Mouse (Mus musculus) liver, embryonic 16.5 days (tissue): Measurements from ENCODE around the gene Homer2. TPM values are rescaled to one million over a fixed set of nuclear protein-coding genes. Genes with fewer than 3 reads are reported as not detected.

Source experiments
- ATAC-seq: fragments of 200-750 bp; cut with Nextera tagmentation; 2 replicates; pipeline ENCODE4 v1.8.0; 2017; ENCODE audit warnings: low read depth, mild to moderate bottlenecking, moderate number of reproducible peaks, moderate library complexity
- H3K27ac ChIP-seq: fragments of 300-500 bp; sonication (generic); 2 replicates; pipeline ENCODE4 v1.5.1; 2014; ENCODE audit warnings: mild to moderate bottlenecking, low read length
- H3K27me3 ChIP-seq: fragments of 300-500 bp; sonication (generic); 2 replicates; pipeline ENCODE4 v1.6.1; 2014; ENCODE audit warnings: low read depth, low read length, mixed read lengths; ENCODE audit not compliant: control insufficient read depth, insufficient read depth
- H3K36me3 ChIP-seq: fragments of 300-500 bp; sonication (generic); 2 replicates; pipeline ENCODE4 v1.6.1; 2014; ENCODE audit warnings: mild to moderate bottlenecking; ENCODE audit not compliant: control insufficient read depth, insufficient read depth
- H3K4me1 ChIP-seq: fragments of 300-500 bp; sonication (generic); 2 replicates; pipeline ENCODE4 v1.6.1; 2014; ENCODE audit warnings: low read depth, low read length, mixed read lengths; ENCODE audit not compliant: control insufficient read depth
- H3K4me2 ChIP-seq: fragments of 300-500 bp; sonication (generic); 2 replicates; pipeline ENCODE4 v1.6.1; 2014; ENCODE audit warnings: low read depth, low read length, mixed read lengths
- H3K4me3 ChIP-seq: fragments of 300-500 bp; sonication (generic); 2 replicates; pipeline ENCODE4 v1.5.1; 2014; ENCODE audit warnings: low read depth, mild to moderate bottlenecking, low read length
- H3K9ac ChIP-seq: fragments of 300-500 bp; sonication (generic); 2 replicates; pipeline ENCODE4 v1.6.1; 2014; ENCODE audit warnings: low read depth, low read length
- H3K9me3 ChIP-seq: fragments of 300-500 bp; sonication (generic); replicated peaks from 2 replicates; pipeline ENCODE4 v1.6.1; 2016; ENCODE audit warnings: low read length; ENCODE audit not compliant: control insufficient read depth
- WGBS: fragments of 180-500 bp; shearing (Covaris S2); extraction: QIAGEN DNeasy Blood & Tissue Kit; methylation state at CpG from one replicate; pipeline ENCODE4 v1.1.7; 2014; ENCODE audit not compliant: insufficient replicate concordance; 5-methylcytosine and 5-hydroxymethylcytosine counted together
- polyA plus RNA-seq: library from polyadenylated mRNA; unstranded; fragments of >200 nt; fragmentation: Nextera tagmentation; extraction: Ambion mirVana; gene quantifications from 2 replicates; pipeline ENCODE4 v1.2.1, GENCODE M21; 2015

Gene Homer2
- polyA plus RNA-seq, 1 experiment from 2014 or later: 3.3 TPM

- H3K9me3 ChIP-seq: no peaks in the 10 kb centered on the region
- no peak overlapping the region for H3K27ac ChIP-seq
- no peak overlapping the region for H3K4me3 ChIP-seq
- H3K4me1 ChIP-seq: no peaks in the 10 kb centered on the region
- H3K4me2 ChIP-seq: no peak overlapping the region
- no peaks in the 10 kb centered on the region for H3K36me3 ChIP-seq
- no peak for ATAC-seq
- H3K27me3 ChIP-seq: no peaks in the 10 kb centered on the region
- WGBS: 59% methylated on average over 5 of the region's 5 CpGs
- no peak overlapping the region for H3K9ac ChIP-seq
These were observed 59.4 kb downstream of the Homer2 start for GRCm38 (mm10) chr7:81647959-81648358.

- H3K4me2 ChIP-seq: no peak overlapping the region
- no peak overlapping the region for H3K27ac ChIP-seq
- no peaks in the 10 kb centered on the region for H3K9me3 ChIP-seq
- ATAC-seq: no peak
- no peak overlapping the region for H3K4me3 ChIP-seq
- WGBS: 57% methylated on average over 7 of the region's 7 CpGs
- no peaks in the 10 kb centered on the region for H3K27me3 ChIP-seq
- H3K4me1 ChIP-seq: no peaks in the 10 kb centered on the region
- H3K36me3 ChIP-seq: no peaks in the 10 kb centered on the region
- H3K9ac ChIP-seq: no peak overlapping the region
These were observed 62.6 kb downstream of the Homer2 start for GRCm38 (mm10) chr7:81644551-81645235.

GRCm38 (mm10) chr7:81641101-81641500 is 66.2 kb downstream of the Homer2 start:
- Histone ChIP-seq H3K4me3 (no peak overlapping the region), H3K36me3 (no peaks in the 10 kb centered on the region), H3K27ac (no peak overlapping the region), H3K4me1 (no peaks in the 10 kb centered on the region), H3K9me3 (no peaks in the 10 kb centered on the region), H3K4me2 (no peak overlapping the region), H3K9ac (no peak overlapping the region), H3K27me3 (no peaks in the 10 kb centered on the region)
- WGBS: 61% methylated on average over 6 of the region's 6 CpGs
- no peak for ATAC-seq

GRCm38 (mm10) chr7:81632586-81632985 is 74.7 kb downstream of the Homer2 start:
- Histone ChIP-seq H3K4me2 (no peak overlapping the region), H3K4me3 (no peak overlapping the region), H3K36me3 (no peaks in the 10 kb centered on the region), H3K27ac (no peak overlapping the region), H3K9ac (no peak overlapping the region), H3K27me3 (no peaks in the 10 kb centered on the region), H3K4me1 (no peaks in the 10 kb centered on the region), H3K9me3 (no peaks in the 10 kb centered on the region)
- ATAC-seq: no peak
- 61% methylated on average over 6 of the region's 6 CpGs for WGBS

- H3K4me2 ChIP-seq: no peak overlapping the region
- no peak for ATAC-seq
- no peaks in the 10 kb centered on the region for H3K4me1 ChIP-seq
- H3K27me3 ChIP-seq: no peaks in the 10 kb centered on the region
- no peak overlapping the region for H3K4me3 ChIP-seq
- WGBS: 81% methylated on average over 8 of the region's 8 CpGs
- no peaks in the 10 kb centered on the region for H3K36me3 ChIP-seq
- no peak overlapping the region for H3K27ac ChIP-seq
- no peak overlapping the region for H3K9ac ChIP-seq
- 0 out of 2 replicates have a peak, but pooled peaks cover under 1% of the 10 kb centered on the region for H3K9me3 ChIP-seq
These were observed 76.1 kb downstream of the Homer2 start for GRCm38 (mm10) chr7:81631261-81631660.

- H3K4me2 ChIP-seq: no peak overlapping the region
- 62% methylated on average over 2 of the region's 2 CpGs for WGBS
- H3K27me3 ChIP-seq: no peaks in the 10 kb centered on the region
- no peaks in the 10 kb centered on the region for H3K4me1 ChIP-seq
- H3K36me3 ChIP-seq: no peaks in the 10 kb centered on the region
- H3K9ac ChIP-seq: no peak overlapping the region
- H3K9me3 ChIP-seq: 0 out of 2 replicates have a peak, but pooled peaks cover 2% of the 10 kb centered on the region
- ATAC-seq: no peak
- no peak overlapping the region for H3K27ac ChIP-seq
- no peak overlapping the region for H3K4me3 ChIP-seq
These were observed 80.9 kb downstream of the Homer2 start for GRCm38 (mm10) chr7:81626460-81626859.

- ATAC-seq: no peak
- WGBS: 78% methylated on average over 6 of the region's 6 CpGs
These were observed 83.6 kb downstream of the Homer2 start for GRCm38 (mm10) chr7:81623767-81624166.

GRCm38 (mm10) chr7:81622793-81623192 is 84.5 kb downstream of the Homer2 start:
- Histone ChIP-seq H3K27me3 (no peaks in the 10 kb centered on the region), H3K4me3 (no peak overlapping the region), H3K27ac (no peak overlapping the region), H3K9ac (no peak overlapping the region), H3K4me2 (no peak overlapping the region), H3K4me1 (no peaks in the 10 kb centered on the region), H3K36me3 (no peaks in the 10 kb centered on the region), H3K9me3 (0 out of 2 replicates have a peak, but pooled peaks cover 2% of the 10 kb centered on the region)
- WGBS: 64% methylated on average over 4 of the region's 4 CpGs
- ATAC-seq: no peak

More at GRCm38 (mm10) chr7:81623767-81624166, 83.6 kb downstream of the Homer2 start:
- Histone ChIP-seq H3K27ac (no peak overlapping the region), H3K9ac (no peak overlapping the region), H3K27me3 (no peaks in the 10 kb centered on the region), H3K9me3 (0 out of 2 replicates have a peak, but pooled peaks cover 2% of the 10 kb centered on the region), H3K4me1 (no peaks in the 10 kb centered on the region), H3K4me3 (no peak overlapping the region), H3K36me3 (no peaks in the 10 kb centered on the region), H3K4me2 (no peak overlapping the region)

GRCm38 (mm10) chr7:81615031-81615430 is 92.3 kb downstream of the Homer2 start:
- H3K27ac ChIP-seq: no peak overlapping the region
- no peaks in the 10 kb centered on the region for H3K36me3 ChIP-seq
- 56% methylated on average over 9 of the region's 9 CpGs for WGBS
- peaks cover under 1% of the 10 kb centered on the region; the same call in 1 of the 2 replicates for H3K4me1 ChIP-seq
- no peak overlapping the region for H3K9ac ChIP-seq
- no peak overlapping the region for H3K4me3 ChIP-seq
- no peaks in the 10 kb centered on the region for H3K9me3 ChIP-seq
- H3K4me2 ChIP-seq: no peak overlapping the region
- no peaks in the 10 kb centered on the region for H3K27me3 ChIP-seq
- ATAC-seq: no peak
